Mouse (Mus musculus): ENCODE results near the gene Sf3b2. TPM values are rescaled to one million over a fixed set of nuclear protein-coding genes. Genes with fewer than 3 reads are reported as not detected.
A peak's percentile ranks its signal among the peaks of the same experiment; 100 is the strongest.
"Not testable (repeated sequence)": the region's sequence is repeated elsewhere in the genome, so short reads cannot be mapped to it uniquely, and the experiment has no call there.

The Sf3b2 gene
- polyA plus RNA-seq, 1 experiment from 2014 or later = 253 TPM

DNA sequence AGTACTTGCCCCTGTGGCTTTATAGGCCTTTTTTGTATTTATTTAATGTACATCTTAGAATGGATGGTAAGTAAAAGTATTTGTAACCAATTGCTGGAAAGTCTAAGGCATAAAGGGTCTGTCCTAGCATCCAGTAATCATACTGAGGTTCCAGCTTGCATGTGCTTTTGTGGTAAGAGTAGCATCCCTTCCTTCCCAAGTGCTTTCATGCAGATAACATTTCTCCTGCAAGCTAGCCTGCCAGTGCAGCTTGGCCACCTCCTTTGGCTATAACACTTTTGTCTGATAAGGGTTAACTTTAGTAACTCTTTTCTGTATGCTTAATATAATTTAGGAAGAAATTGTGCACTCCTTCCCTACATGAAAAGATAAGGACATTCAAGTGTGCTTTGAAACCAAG is 27.2 kb downstream of the Sf3b2 start:
- no peak for ATAC-seq (ENCODE audit: insufficient read depth, low FRiP score)
- H3K36me3 ChIP-seq (ENCODE audit: control insufficient read depth, insufficient read depth, low read length) = no peaks in the 10 kb centered on the region
- H3K27me3 ChIP-seq (ENCODE audit: control insufficient read depth, insufficient read depth, low read length) = no peaks in the 10 kb centered on the region
- H3K27ac ChIP-seq (ENCODE audit: low read length) = no peak overlapping the region
- no peaks in the 10 kb centered on the region for H3K9me3 ChIP-seq (replicated peaks; ENCODE audit: control insufficient read depth, low read length)
- no peak overlapping the region for H3K4me2 ChIP-seq (ENCODE audit: low read depth, low read length)
- no peak overlapping the region for H3K4me3 ChIP-seq (replicated peaks; ENCODE audit: low read length)
- H3K4me1 ChIP-seq (ENCODE audit: control insufficient read depth, insufficient read depth, low read length) = peaks cover 10% of the 10 kb centered on the region
- no peak overlapping the region for H3K9ac ChIP-seq (ENCODE audit: low read length)

DNA sequence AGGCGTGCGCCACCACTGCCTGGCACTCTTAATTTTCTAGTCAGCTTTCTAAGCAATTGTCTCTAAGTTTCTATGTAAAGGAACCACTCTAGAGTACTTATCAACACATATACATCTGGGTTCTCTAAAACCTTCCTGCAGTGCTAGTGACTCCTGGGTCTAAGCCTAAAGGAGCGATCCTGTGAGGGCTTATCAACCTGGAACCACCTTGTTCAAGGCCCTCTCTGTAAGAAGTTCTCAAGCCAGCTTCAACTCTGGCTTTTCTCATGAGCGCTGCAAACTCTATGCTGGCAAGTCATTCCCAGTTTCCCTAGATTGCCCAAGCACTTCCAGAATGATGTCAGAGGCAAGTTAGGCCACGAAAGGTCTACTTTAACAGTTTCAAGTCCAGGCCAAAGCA is 28.2 kb downstream of the Sf3b2 start:
- 95% methylated on average over 5 of the region's 5 CpGs for WGBS
- H3K27me3 ChIP-seq (ENCODE audit: control insufficient read depth, insufficient read depth, low read length) = no peaks in the 10 kb centered on the region
- ATAC-seq (ENCODE audit: insufficient read depth, low FRiP score) = no peak
- H3K9ac ChIP-seq (ENCODE audit: low read length) = no peak overlapping the region
- H3K9me3 ChIP-seq (replicated peaks; ENCODE audit: control insufficient read depth, low read length) = no peaks in the 10 kb centered on the region
- no peak overlapping the region for H3K4me2 ChIP-seq (ENCODE audit: low read depth, low read length)
- H3K27ac ChIP-seq (ENCODE audit: low read length) = no peak overlapping the region
- no peak overlapping the region for H3K4me3 ChIP-seq (replicated peaks; ENCODE audit: low read length)
- peaks cover 7% of the 10 kb centered on the region for H3K4me1 ChIP-seq (ENCODE audit: control insufficient read depth, insufficient read depth, low read length)
- no peaks in the 10 kb centered on the region for H3K36me3 ChIP-seq (ENCODE audit: control insufficient read depth, insufficient read depth, low read length)

DNA sequence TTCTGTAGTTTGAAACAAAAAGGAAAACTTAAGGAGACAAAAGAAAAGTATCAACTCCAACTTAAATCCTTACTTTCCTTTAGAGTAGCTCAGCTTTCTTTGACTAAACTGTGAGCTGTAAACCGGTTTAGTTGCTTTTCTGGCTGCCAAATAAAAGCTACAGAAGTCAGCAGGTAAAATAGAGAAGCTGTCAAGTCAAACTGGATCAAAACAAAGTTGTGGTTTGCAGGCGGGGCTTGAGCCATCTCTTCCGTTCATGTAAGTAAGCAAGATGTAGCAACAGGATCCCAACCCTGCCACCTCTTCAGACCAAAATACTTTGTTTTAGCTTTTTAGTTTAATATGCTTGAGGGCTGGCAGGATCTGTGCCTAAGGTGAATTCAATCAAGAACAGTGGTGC is 38.1 kb downstream of the Sf3b2 start:
- WGBS = 34% methylated on average over 3 of the region's 3 CpGs
- no peaks in the 10 kb centered on the region for H3K9me3 ChIP-seq (replicated peaks; ENCODE audit: control insufficient read depth, low read length)
- H3K27ac ChIP-seq (ENCODE audit: low read length) = peak overlapping the region; percentile 29; the same call in 1 of the 2 replicates
- no peak overlapping the region for H3K9ac ChIP-seq (ENCODE audit: low read length)
- no peaks in the 10 kb centered on the region for H3K4me1 ChIP-seq (ENCODE audit: control insufficient read depth, insufficient read depth, low read length)
- no peaks in the 10 kb centered on the region for H3K36me3 ChIP-seq (ENCODE audit: control insufficient read depth, insufficient read depth, low read length)
- no peak overlapping the region for H3K4me3 ChIP-seq (replicated peaks; ENCODE audit: low read length)
- no peak for ATAC-seq (ENCODE audit: insufficient read depth, low FRiP score)
- H3K27me3 ChIP-seq (ENCODE audit: control insufficient read depth, insufficient read depth, low read length) = no peaks in the 10 kb centered on the region
- no peak overlapping the region for H3K4me2 ChIP-seq (ENCODE audit: low read depth, low read length)

DNA sequence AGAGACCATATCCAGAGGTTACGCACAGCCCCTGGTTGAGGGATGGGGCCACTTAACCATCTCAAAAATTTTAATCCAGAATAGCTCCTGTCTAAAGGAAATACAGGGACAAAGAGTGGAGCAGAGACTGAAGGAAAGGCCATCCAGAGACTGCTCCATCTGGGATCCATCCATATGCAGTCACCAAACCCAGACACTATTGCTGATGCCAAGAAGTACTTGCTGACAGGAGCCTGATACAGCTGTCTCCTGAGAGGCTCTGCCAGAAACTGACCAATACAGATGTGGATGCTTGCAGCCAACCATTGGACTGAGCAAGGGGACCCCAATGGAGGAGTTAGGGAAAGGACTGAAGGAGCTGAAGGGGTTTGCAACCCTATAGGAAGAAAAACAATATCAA is 58.3 kb downstream of the Sf3b2 start:
- H3K27me3 ChIP-seq (ENCODE audit: control insufficient read depth, insufficient read depth, low read length); ATAC-seq (ENCODE audit: insufficient read depth, low FRiP score); H3K4me2 ChIP-seq (ENCODE audit: low read depth, low read length); H3K9ac ChIP-seq (ENCODE audit: low read length); H3K4me1 ChIP-seq (ENCODE audit: control insufficient read depth, insufficient read depth, low read length); H3K4me3 ChIP-seq (replicated peaks; ENCODE audit: low read length); H3K27ac ChIP-seq (ENCODE audit: low read length); H3K9me3 ChIP-seq (replicated peaks; ENCODE audit: control insufficient read depth, low read length); H3K36me3 ChIP-seq (ENCODE audit: control insufficient read depth, insufficient read depth, low read length): not testable (repeated sequence)
- 96% methylated on average over 1 of the region's 1 CpGs for WGBS

DNA sequence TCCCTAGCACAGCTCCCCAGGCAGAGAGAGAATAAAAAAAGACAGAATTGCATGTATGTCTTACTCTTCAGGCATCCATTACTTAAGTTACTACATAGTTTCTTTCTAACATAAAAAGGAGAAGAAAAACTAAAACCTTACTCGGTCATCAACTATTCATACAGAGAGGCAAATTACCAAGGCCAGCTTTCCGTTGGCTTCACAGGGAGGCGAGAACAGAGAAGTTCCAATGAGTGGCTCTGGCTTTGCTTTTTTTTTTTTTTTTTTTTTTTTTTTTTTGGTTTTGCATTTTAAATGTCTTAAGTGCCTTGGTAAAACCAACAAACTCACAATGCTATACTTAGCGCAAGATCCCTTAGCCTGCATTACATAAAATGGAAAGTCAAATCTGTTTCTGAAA is 62.6 kb downstream of the Sf3b2 start:
- H3K36me3 ChIP-seq (ENCODE audit: control insufficient read depth, insufficient read depth, low read length) = no peaks in the 10 kb centered on the region
- H3K4me2 ChIP-seq (ENCODE audit: low read depth, low read length) = no peak overlapping the region
- H3K9ac ChIP-seq (ENCODE audit: low read length) = no peak overlapping the region
- no peaks in the 10 kb centered on the region for H3K27me3 ChIP-seq (ENCODE audit: control insufficient read depth, insufficient read depth, low read length)
- no peaks in the 10 kb centered on the region for H3K9me3 ChIP-seq (replicated peaks; ENCODE audit: control insufficient read depth, low read length)
- no peaks in the 10 kb centered on the region for H3K4me1 ChIP-seq (ENCODE audit: control insufficient read depth, insufficient read depth, low read length)
- no peak for ATAC-seq (ENCODE audit: insufficient read depth, low FRiP score)
- no peak overlapping the region for H3K27ac ChIP-seq (ENCODE audit: low read length)
- H3K4me3 ChIP-seq (replicated peaks; ENCODE audit: low read length) = no peak overlapping the region
- 84% methylated on average over 4 of the region's 4 CpGs for WGBS

DNA sequence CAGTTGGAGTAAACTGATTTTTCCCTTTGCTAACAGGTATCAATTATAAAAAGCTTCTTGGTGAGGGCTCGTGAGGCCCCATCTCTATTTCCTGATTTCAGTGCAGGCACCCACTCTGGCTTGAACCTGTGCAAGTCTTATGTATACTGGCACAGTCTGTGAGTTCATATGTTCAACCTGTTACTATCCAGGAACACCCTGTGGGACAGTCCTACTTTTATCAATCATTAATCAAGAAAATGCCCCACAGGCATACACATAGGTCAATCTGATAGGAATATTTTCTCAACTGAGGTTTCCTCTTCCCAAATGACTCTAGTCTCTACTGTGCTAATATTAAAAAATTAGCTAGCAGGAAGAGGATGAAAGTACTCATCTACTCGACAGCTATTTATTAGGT is 65.1 kb downstream of the Sf3b2 start:
- no peak overlapping the region for H3K4me2 ChIP-seq (ENCODE audit: low read depth, low read length)
- no peak overlapping the region for H3K9ac ChIP-seq (ENCODE audit: low read length)
- H3K9me3 ChIP-seq (replicated peaks; ENCODE audit: control insufficient read depth, low read length) = no peaks in the 10 kb centered on the region
- H3K36me3 ChIP-seq (ENCODE audit: control insufficient read depth, insufficient read depth, low read length) = no peaks in the 10 kb centered on the region
- H3K27ac ChIP-seq (ENCODE audit: low read length) = no peak overlapping the region
- no peaks in the 10 kb centered on the region for H3K4me1 ChIP-seq (ENCODE audit: control insufficient read depth, insufficient read depth, low read length)
- 71% methylated on average over 2 of the region's 2 CpGs for WGBS
- no peaks in the 10 kb centered on the region for H3K27me3 ChIP-seq (ENCODE audit: control insufficient read depth, insufficient read depth, low read length)
- ATAC-seq (ENCODE audit: insufficient read depth, low FRiP score) = no peak
- H3K4me3 ChIP-seq (replicated peaks; ENCODE audit: low read length) = no peak overlapping the region

DNA sequence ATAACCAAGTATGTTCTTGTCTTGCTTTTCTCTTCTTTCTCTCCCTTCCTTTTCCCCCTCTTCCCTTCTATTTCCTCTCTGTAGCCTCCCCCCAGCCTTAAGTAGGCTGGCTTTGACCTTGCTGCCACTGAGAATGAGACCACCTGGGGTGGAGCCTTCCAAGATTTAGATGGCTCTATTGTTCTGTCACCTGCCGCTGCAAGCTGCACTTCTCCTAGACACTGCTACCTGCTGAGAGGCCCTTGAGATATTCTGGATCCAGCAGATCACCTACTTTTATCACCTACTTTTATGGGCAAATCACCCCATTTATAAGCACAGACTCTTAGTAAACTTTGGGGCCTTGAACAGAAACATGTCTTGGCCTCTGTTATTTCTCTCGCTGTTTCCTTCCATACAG is 70.6 kb downstream of the Sf3b2 start:
- H3K27me3 ChIP-seq (ENCODE audit: control insufficient read depth, insufficient read depth, low read length) = no peaks in the 10 kb centered on the region
- no peak overlapping the region for H3K4me3 ChIP-seq (replicated peaks; ENCODE audit: low read length)
- H3K9me3 ChIP-seq (replicated peaks; ENCODE audit: control insufficient read depth, low read length) = no peaks in the 10 kb centered on the region
- ATAC-seq (ENCODE audit: insufficient read depth, low FRiP score) = no peak
- H3K4me1 ChIP-seq (ENCODE audit: control insufficient read depth, insufficient read depth, low read length) = peaks cover 4% of the 10 kb centered on the region; the same call in 1 of the 2 replicates
- H3K36me3 ChIP-seq (ENCODE audit: control insufficient read depth, insufficient read depth, low read length) = no peaks in the 10 kb centered on the region
- WGBS = 62% methylated on average over 2 of the region's 2 CpGs
- H3K4me2 ChIP-seq (ENCODE audit: low read depth, low read length) = no peak overlapping the region
- no peak overlapping the region for H3K9ac ChIP-seq (ENCODE audit: low read length)
- no peak overlapping the region for H3K27ac ChIP-seq (ENCODE audit: low read length)

DNA sequence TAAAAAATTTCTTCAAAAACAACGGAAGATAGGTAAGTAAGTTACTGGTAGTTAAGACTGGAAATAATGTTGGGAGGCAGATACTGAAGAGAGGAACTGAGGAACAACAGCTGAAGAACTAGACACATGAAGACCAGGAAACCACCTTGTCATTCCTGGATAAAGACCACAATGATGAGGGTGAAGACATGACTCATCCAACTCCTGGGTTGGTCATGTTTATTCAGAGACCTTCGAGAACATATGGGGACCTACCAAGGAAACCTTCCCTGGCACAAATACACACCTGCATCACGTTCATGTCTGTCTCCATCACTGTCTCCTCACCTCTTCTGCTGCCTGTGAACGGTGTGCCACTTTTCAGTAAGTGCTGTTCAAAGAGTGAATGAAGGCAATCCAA is 71.2 kb downstream of the Sf3b2 start:
- no peaks in the 10 kb centered on the region for H3K9me3 ChIP-seq (replicated peaks; ENCODE audit: control insufficient read depth, low read length)
- no peaks in the 10 kb centered on the region for H3K36me3 ChIP-seq (ENCODE audit: control insufficient read depth, insufficient read depth, low read length)
- no peak overlapping the region for H3K4me3 ChIP-seq (replicated peaks; ENCODE audit: low read length)
- WGBS = 79% methylated on average over 4 of the region's 4 CpGs
- no peak for ATAC-seq (ENCODE audit: insufficient read depth, low FRiP score)
- H3K9ac ChIP-seq (ENCODE audit: low read length) = no peak overlapping the region
- no peak overlapping the region for H3K27ac ChIP-seq (ENCODE audit: low read length)
- no peaks in the 10 kb centered on the region for H3K27me3 ChIP-seq (ENCODE audit: control insufficient read depth, insufficient read depth, low read length)
- no peak overlapping the region for H3K4me2 ChIP-seq (ENCODE audit: low read depth, low read length)
- peaks cover 4% of the 10 kb centered on the region; the same call in 1 of the 2 replicates for H3K4me1 ChIP-seq (ENCODE audit: control insufficient read depth, insufficient read depth, low read length)

All from stomach, embryonic 16.5 days (tissue).